Mouse (Mus musculus): ENCODE measurements at regions not wholly inside any gene's neighbourhood (a gene's known extent, or its start where the extent isn't known, plus 50 kb on each side); places are given as distances from the start of the nearest gene placed in this dataset.

- Histone ChIP-seq H3K9ac (no peak overlapping the region), H3K27ac (no peak overlapping the region), H3K4me1 (no peaks in the 10 kb centered on the region), H3K4me3 (replicated peaks) (no peak overlapping the region), H3K4me2 (no peak overlapping the region), H3K27me3 (replicated peaks) (no peaks in the 10 kb centered on the region), H3K36me3 (no peaks in the 10 kb centered on the region), H3K9me3 (no peaks in the 10 kb centered on the region)
- 69% methylated on average over 6 of the region's 6 CpGs for WGBS
- ATAC-seq (ENCODE audit: insufficient read depth, low FRiP score, low read depth): no peak
These were observed 123.7 kb downstream of the Thbs2 start for GRCm38 (mm10) chr17:14570266-14570775.

GRCm38 (mm10) chr17:14562191-14562590 is 131.8 kb downstream of the Thbs2 start:
- WGBS: 85% methylated on average over 6 of the region's 6 CpGs
- Histone ChIP-seq H3K4me2 (no peak overlapping the region), H3K9ac (no peak overlapping the region), H3K4me3 (replicated peaks) (no peak overlapping the region), H3K27ac (no peak overlapping the region), H3K4me1 (no peaks in the 10 kb centered on the region), H3K36me3 (no peaks in the 10 kb centered on the region), H3K9me3 (no peaks in the 10 kb centered on the region), H3K27me3 (replicated peaks) (no peaks in the 10 kb centered on the region)
- no peak for ATAC-seq (ENCODE audit: insufficient read depth, low FRiP score, low read depth)

- H3K9ac ChIP-seq: no peak overlapping the region
- H3K9me3 ChIP-seq: no peaks in the 10 kb centered on the region
- no peak for ATAC-seq (ENCODE audit: insufficient read depth, low FRiP score, low read depth)
- H3K27me3 ChIP-seq (replicated peaks): no peaks in the 10 kb centered on the region
- H3K4me3 ChIP-seq (replicated peaks): no peak overlapping the region
- H3K27ac ChIP-seq: no peak overlapping the region
- H3K4me2 ChIP-seq: no peak overlapping the region
- no peaks in the 10 kb centered on the region for H3K4me1 ChIP-seq
- H3K36me3 ChIP-seq: no peaks in the 10 kb centered on the region
These were observed 136.8 kb downstream of the Thbs2 start for GRCm38 (mm10) chr17:14557214-14557613.

GRCm38 (mm10) chr17:14553195-14553594 is 140.8 kb downstream of the Thbs2 start:
- Histone ChIP-seq H3K27me3 (replicated peaks) (no peaks in the 10 kb centered on the region), H3K27ac (no peak overlapping the region), H3K9me3 (no peaks in the 10 kb centered on the region), H3K36me3 (no peaks in the 10 kb centered on the region), H3K4me2 (no peak overlapping the region), H3K9ac (no peak overlapping the region), H3K4me3 (replicated peaks) (no peak overlapping the region), H3K4me1 (no peaks in the 10 kb centered on the region)
- no peak for ATAC-seq (ENCODE audit: insufficient read depth, low FRiP score, low read depth)
- 30% methylated on average over 3 of the region's 3 CpGs for WGBS

GRCm38 (mm10) chr17:14552081-14552480 is 142.0 kb downstream of the Thbs2 start:
- Histone ChIP-seq H3K9ac (no peak overlapping the region), H3K4me3 (replicated peaks) (no peak overlapping the region), H3K4me1 (no peaks in the 10 kb centered on the region), H3K36me3 (no peaks in the 10 kb centered on the region), H3K27ac (peak overlapping the region; percentile 77), H3K9me3 (no peaks in the 10 kb centered on the region), H3K27me3 (replicated peaks) (no peaks in the 10 kb centered on the region), H3K4me2 (no peak overlapping the region)
- no peak for ATAC-seq (ENCODE audit: insufficient read depth, low FRiP score, low read depth)
- WGBS: 65% methylated on average over 4 of the region's 4 CpGs

GRCm38 (mm10) chr17:14551610-14552009 is 142.4 kb downstream of the Thbs2 start:
- Histone ChIP-seq H3K27ac (peak overlapping the region; percentile 59), H3K4me3 (replicated peaks) (no peak overlapping the region), H3K4me1 (no peaks in the 10 kb centered on the region), H3K4me2 (no peak overlapping the region), H3K9ac (no peak overlapping the region), H3K27me3 (replicated peaks) (no peaks in the 10 kb centered on the region), H3K36me3 (no peaks in the 10 kb centered on the region), H3K9me3 (no peaks in the 10 kb centered on the region)
- WGBS: 34% methylated on average over 4 of the region's 4 CpGs
- ATAC-seq (ENCODE audit: insufficient read depth, low FRiP score, low read depth): no peak

- H3K4me2 ChIP-seq: no peak overlapping the region
- H3K36me3 ChIP-seq: no peaks in the 10 kb centered on the region
- H3K4me3 ChIP-seq (replicated peaks): no peak overlapping the region
- WGBS: 42% methylated on average over 16 of the region's 16 CpGs
- H3K4me1 ChIP-seq: no peaks in the 10 kb centered on the region
- H3K27me3 ChIP-seq (replicated peaks): no peaks in the 10 kb centered on the region
- ATAC-seq (ENCODE audit: insufficient read depth, low FRiP score, low read depth): no peak
- H3K9me3 ChIP-seq: no peaks in the 10 kb centered on the region
- no peak overlapping the region for H3K27ac ChIP-seq
- H3K9ac ChIP-seq: no peak overlapping the region
These were observed 148.1 kb downstream of the Thbs2 start for GRCm38 (mm10) chr17:14545822-14546473.

GRCm38 (mm10) chr17:14544343-14545002 is 149.6 kb downstream of the Thbs2 start:
- Histone ChIP-seq H3K4me2 (no peak overlapping the region), H3K27me3 (replicated peaks) (no peaks in the 10 kb centered on the region), H3K4me3 (replicated peaks) (no peak overlapping the region), H3K27ac (no peak overlapping the region), H3K36me3 (no peaks in the 10 kb centered on the region), H3K9ac (no peak overlapping the region), H3K9me3 (no peaks in the 10 kb centered on the region), H3K4me1 (0 out of 2 replicates have a peak, but pooled peaks cover 5% of the 10 kb centered on the region)
- no peak for ATAC-seq (ENCODE audit: insufficient read depth, low FRiP score, low read depth)
- WGBS: 29% methylated on average over 4 of the region's 4 CpGs

GRCm38 (mm10) chr17:14541035-14541434 is 153.0 kb downstream of the Thbs2 start:
- Histone ChIP-seq H3K27me3 (replicated peaks) (no peaks in the 10 kb centered on the region), H3K4me1 (0 out of 2 replicates have a peak, but pooled peaks cover 8% of the 10 kb centered on the region), H3K9me3 (no peaks in the 10 kb centered on the region), H3K36me3 (no peaks in the 10 kb centered on the region), H3K4me2 (no peak overlapping the region), H3K4me3 (replicated peaks) (no peak overlapping the region), H3K9ac (no peak overlapping the region), H3K27ac (peak overlapping the region; percentile 79; the same call in 1 of the 2 replicates)
- ATAC-seq (ENCODE audit: insufficient read depth, low FRiP score, low read depth): no peak
- 53% methylated on average over 8 of the region's 8 CpGs for WGBS

- no peak overlapping the region for H3K4me2 ChIP-seq
- 16% methylated on average over 5 of the region's 5 CpGs for WGBS
These were observed 153.6 kb downstream of the Thbs2 start for GRCm38 (mm10) chr17:14540269-14540975.

GRCm38 (mm10) chr17:14539651-14540050 is 154.4 kb downstream of the Thbs2 start:
- 29% methylated on average over 3 of the region's 3 CpGs for WGBS
- Histone ChIP-seq H3K27me3 (replicated peaks) (no peaks in the 10 kb centered on the region), H3K9ac (no peak overlapping the region), H3K36me3 (no peaks in the 10 kb centered on the region), H3K27ac (peak overlapping the region; percentile 63; the same call in 1 of the 2 replicates), H3K4me2 (no peak overlapping the region), H3K4me1 (0 out of 2 replicates have a peak, but pooled peaks cover 8% of the 10 kb centered on the region), H3K9me3 (no peaks in the 10 kb centered on the region), H3K4me3 (replicated peaks) (no peak overlapping the region)
- ATAC-seq (ENCODE audit: insufficient read depth, low FRiP score, low read depth): no peak

More at GRCm38 (mm10) chr17:14540269-14540975, 153.6 kb downstream of the Thbs2 start:
- Histone ChIP-seq H3K27ac (peak overlapping the region; percentile 79), H3K4me1 (0 out of 2 replicates have a peak, but pooled peaks cover 8% of the 10 kb centered on the region), H3K9me3 (no peaks in the 10 kb centered on the region), H3K9ac (no peak overlapping the region), H3K36me3 (no peaks in the 10 kb centered on the region), H3K4me3 (replicated peaks) (no peak overlapping the region), H3K27me3 (replicated peaks) (no peaks in the 10 kb centered on the region)
- ATAC-seq (ENCODE audit: insufficient read depth, low FRiP score, low read depth): peak; percentile 89; the same call in 1 of the 2 replicates

GRCm38 (mm10) chr17:14539191-14539590 is 154.8 kb downstream of the Thbs2 start:
- Histone ChIP-seq H3K4me3 (replicated peaks) (no peak overlapping the region), H3K4me1 (0 out of 2 replicates have a peak, but pooled peaks cover 8% of the 10 kb centered on the region), H3K27me3 (replicated peaks) (no peaks in the 10 kb centered on the region), H3K27ac (no peak overlapping the region), H3K9ac (no peak overlapping the region), H3K9me3 (no peaks in the 10 kb centered on the region), H3K36me3 (no peaks in the 10 kb centered on the region), H3K4me2 (no peak overlapping the region)
- no peak for ATAC-seq (ENCODE audit: insufficient read depth, low FRiP score, low read depth)
- WGBS: 40% methylated on average over 3 of the region's 3 CpGs
